Mouse (Mus musculus): ENCODE data around the gene Epha5. TPM values are rescaled to one million over a fixed set of nuclear protein-coding genes. Genes with fewer than 3 reads are reported as not detected.

Epha5 gene
- polyA plus RNA-seq, 1 experiment from 2014 or later: 68.4 TPM

DNA sequence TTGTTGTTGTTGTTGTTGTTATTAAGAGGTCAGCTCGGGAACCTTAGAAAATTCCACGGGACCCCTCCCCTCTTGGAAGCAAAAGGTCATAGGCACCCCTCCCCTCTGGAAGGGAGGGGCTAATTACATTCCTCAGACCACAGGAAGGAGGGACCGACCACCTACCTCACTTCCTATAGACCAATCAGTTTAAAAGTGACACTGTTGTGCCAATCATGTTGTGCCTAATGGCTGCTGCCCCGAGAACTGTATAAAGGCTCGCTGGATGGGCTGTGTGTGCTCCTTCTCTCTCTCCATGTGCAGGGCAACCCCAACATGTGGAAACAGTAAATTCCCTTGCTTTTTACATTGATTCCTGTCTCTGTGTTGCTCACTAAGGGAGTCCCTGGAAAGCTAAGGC, 64.1 kb downstream of the Epha5 start:
- ATAC-seq (ENCODE audit: low FRiP score): peak; percentile 27; the same call in 1 of the 2 replicates
- no peak overlapping the region for H3K4me3 ChIP-seq (replicated peaks)

DNA sequence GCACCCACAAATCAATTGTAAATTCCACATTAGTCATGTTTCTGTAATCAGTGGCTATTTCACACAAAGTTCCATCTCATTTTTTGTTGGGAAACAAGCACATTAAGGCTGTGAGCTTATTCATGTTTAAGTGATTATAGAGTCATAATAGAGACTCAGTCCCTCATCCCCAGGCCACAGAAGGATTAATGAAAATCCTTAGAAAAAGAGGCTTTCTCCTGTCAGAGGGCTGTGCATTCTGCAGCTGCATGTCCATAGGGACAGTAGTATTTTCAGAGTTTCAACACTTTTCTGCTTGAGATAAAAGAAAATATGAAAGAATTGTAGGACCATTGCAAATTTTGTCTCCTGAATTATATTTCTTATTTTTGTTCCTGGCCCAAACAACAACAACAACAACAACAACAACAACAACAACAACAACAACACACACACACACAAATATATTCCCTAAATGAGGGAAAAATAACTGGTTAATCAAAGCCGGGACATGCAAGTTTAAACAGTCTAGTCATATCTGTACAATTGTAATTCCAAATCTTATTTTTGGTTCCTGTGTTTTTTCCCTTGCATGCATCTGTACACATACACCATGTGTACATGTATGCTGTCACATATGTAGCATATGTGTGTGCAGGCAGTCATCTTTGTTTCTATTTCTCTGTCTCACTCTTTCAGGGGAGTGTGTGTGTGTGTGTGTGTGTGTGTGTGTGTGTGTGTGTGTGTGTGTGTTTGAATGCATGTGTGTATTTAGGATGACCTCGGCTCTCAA, 70.3 kb downstream of the Epha5 start:
- no peaks in the 10 kb centered on the region for H3K9me3 ChIP-seq
- H3K4me2 ChIP-seq: no peak overlapping the region
- whole genome bisulfite sequencing: 81% methylated on average over 2 of the region's 2 CpGs
- H3K4me1 ChIP-seq: peaks cover 12% of the 10 kb centered on the region
- H3K9ac ChIP-seq: no peak overlapping the region
- H3K27me3 ChIP-seq: no peaks in the 10 kb centered on the region
- no peak overlapping the region for H3K27ac ChIP-seq
- no peak overlapping the region for H3K4me3 ChIP-seq (replicated peaks)
- no peaks in the 10 kb centered on the region for H3K36me3 ChIP-seq (replicated peaks)
- ATAC-seq (ENCODE audit: low FRiP score): no peak

More for the DNA sequence above, 64.1 kb downstream of the Epha5 start:
- Histone ChIP-seq H3K36me3 (replicated peaks) (no peaks in the 10 kb centered on the region), H3K27ac (no peak overlapping the region), H3K9ac (no peak overlapping the region), H3K4me2 (no peak overlapping the region), H3K27me3 (no peaks in the 10 kb centered on the region), H3K4me1 (0 out of 2 replicates have a peak, but pooled peaks cover 8% of the 10 kb centered on the region), H3K9me3 (no peaks in the 10 kb centered on the region)
- 70% methylated on average over 5 of the region's 5 CpGs for WGBS

DNA sequence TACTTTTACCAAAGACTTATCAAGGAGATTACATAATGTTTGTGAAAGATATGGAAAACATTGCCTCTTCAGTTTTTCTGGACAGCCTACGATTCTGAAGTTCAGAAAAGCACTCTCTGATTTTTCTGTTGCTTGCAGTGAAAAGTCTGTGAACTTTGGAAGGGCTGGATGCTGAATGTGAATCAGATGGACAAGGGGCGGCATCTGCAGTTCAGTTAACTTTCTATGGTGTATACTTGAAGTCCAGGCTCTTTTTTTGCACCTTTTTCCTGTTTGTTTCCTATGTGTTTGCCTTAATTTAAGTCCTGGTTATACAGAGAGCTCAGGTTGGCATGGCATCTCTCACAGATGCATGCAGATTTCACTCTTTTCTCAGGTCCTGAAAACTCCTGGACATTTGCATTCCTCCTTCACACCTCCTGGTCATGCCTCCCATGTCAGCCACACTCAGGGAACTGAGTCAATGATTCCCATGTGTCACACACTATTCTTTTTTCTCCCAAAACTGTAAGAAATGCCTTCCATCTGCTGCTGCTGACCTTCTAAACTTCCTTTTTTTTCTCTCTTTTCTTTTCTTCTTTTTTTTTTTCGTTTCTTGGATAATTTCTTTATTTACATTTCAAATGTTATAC, 81.2 kb downstream of the Epha5 start:
- ATAC-seq (ENCODE audit: low FRiP score): no peak
- Histone ChIP-seq H3K27ac (no peak overlapping the region), H3K27me3 (no peaks in the 10 kb centered on the region), H3K36me3 (replicated peaks) (no peaks in the 10 kb centered on the region), H3K9ac (no peak overlapping the region), H3K9me3 (no peaks in the 10 kb centered on the region), H3K4me1 (no peaks in the 10 kb centered on the region), H3K4me3 (replicated peaks) (no peak overlapping the region), H3K4me2 (no peak overlapping the region)
- WGBS: 78% methylated on average over 3 of the region's 3 CpGs

DNA sequence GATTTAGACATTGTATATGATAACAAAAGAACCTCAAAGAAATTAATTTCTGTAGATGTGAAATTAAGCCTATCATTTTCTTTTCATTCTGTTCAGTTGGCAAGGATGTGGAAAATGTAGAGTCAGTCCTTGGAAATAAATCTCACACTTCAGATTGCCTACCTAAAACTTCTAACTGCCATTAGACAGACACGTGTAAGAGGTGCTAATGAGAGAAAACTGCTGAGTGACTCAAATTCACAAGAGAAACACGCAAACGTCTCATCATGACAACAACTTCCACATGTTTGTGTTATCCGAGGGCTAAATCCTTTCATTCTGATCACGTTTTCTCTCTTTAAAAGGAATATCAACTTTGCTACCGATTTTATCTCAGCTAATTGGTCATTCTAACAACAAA, 82.7 kb downstream of the Epha5 start:
- Histone ChIP-seq H3K4me2 (no peak overlapping the region), H3K4me1 (no peaks in the 10 kb centered on the region), H3K4me3 (replicated peaks) (no peak overlapping the region), H3K9me3 (no peaks in the 10 kb centered on the region), H3K27me3 (no peaks in the 10 kb centered on the region), H3K36me3 (replicated peaks) (no peaks in the 10 kb centered on the region), H3K9ac (no peak overlapping the region), H3K27ac (no peak overlapping the region)
- no peak; the same call in 1 of the 2 replicates for ATAC-seq (ENCODE audit: low FRiP score)
- 68% methylated on average over 6 of the region's 6 CpGs for WGBS

DNA sequence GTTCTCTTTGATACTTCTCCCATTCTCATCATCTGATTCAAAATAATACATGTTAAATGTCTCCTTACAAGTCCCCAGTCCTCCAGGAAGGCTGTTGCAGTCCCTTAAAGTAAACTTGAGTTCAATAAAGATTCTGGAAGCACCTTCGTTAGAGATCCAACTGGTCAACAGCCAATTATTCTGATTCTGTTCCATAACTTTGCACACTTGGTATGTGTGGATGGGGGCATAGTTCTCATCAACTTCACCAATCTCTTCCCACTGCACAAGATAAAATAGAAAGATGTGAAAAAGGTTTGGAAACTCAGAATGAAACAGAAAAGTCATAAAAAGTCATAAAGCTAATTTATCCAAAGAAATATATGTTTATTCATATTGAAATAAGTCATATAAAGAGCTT, 85.6 kb downstream of the Epha5 start:
- no peaks in the 10 kb centered on the region for H3K27me3 ChIP-seq
- no peak for ATAC-seq (ENCODE audit: low FRiP score)
- no peak overlapping the region for H3K4me3 ChIP-seq (replicated peaks)
- H3K27ac ChIP-seq: no peak overlapping the region
- no peak overlapping the region for H3K4me2 ChIP-seq
- H3K36me3 ChIP-seq (replicated peaks): no peaks in the 10 kb centered on the region
- H3K9ac ChIP-seq: no peak overlapping the region
- no peaks in the 10 kb centered on the region for H3K9me3 ChIP-seq
- WGBS: 88% methylated on average over 1 of the region's 1 CpGs
- no peaks in the 10 kb centered on the region for H3K4me1 ChIP-seq

DNA sequence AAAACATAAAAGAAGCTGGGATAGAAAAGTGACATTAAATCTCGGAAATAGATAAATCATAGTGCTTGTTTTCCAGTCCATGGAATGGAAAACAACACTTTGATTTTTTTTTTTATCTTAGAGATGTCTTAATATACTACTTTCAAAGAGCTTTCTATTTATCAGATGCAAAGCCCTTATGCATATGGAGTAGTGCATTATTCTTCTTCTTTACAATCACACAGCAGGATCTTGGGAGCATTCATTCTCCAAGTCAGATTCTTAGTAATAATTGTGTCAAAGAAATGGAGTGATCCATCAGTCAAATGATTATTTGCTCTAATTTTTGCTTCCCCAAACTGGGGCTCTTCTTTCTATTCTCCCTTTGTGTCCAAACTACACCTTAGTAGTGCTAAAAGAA, 96.6 kb downstream of the Epha5 start:
- WGBS: 49% methylated on average over 1 of the region's 1 CpGs
- ATAC-seq (ENCODE audit: low FRiP score): no peak
- Histone ChIP-seq H3K27me3 (no peaks in the 10 kb centered on the region), H3K4me2 (no peak overlapping the region), H3K4me3 (replicated peaks) (no peak overlapping the region), H3K36me3 (replicated peaks) (no peaks in the 10 kb centered on the region), H3K9me3 (no peaks in the 10 kb centered on the region), H3K9ac (no peak overlapping the region), H3K27ac (no peak overlapping the region), H3K4me1 (peaks cover 19% of the 10 kb centered on the region)

DNA sequence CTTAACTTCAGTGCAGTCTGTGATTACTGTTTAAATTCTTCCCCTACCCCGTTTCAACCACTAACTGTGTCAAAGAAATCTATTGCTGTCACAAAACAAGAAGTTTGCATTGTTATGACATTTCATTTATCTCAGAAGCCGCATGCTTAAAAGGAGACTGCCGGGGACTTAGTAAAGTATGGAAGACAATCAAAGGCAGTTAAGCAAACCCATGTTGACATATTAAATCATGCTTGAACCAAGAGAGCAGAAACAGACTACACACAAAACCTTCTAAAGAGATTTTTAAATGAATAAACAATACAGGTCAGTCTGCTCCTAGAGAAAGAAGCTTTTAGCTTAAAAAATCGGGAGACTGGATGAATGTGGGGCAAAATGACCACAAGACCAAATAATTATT, 97.0 kb downstream of the Epha5 start:
- Histone ChIP-seq H3K4me1 (peaks cover 19% of the 10 kb centered on the region), H3K36me3 (replicated peaks) (no peaks in the 10 kb centered on the region), H3K9ac (no peak overlapping the region), H3K9me3 (no peaks in the 10 kb centered on the region), H3K4me2 (no peak overlapping the region), H3K27ac (no peak overlapping the region), H3K27me3 (no peaks in the 10 kb centered on the region), H3K4me3 (replicated peaks) (no peak overlapping the region)
- ATAC-seq (ENCODE audit: low FRiP score): no peak
- 27% methylated on average over 4 of the region's 4 CpGs for WGBS

DNA sequence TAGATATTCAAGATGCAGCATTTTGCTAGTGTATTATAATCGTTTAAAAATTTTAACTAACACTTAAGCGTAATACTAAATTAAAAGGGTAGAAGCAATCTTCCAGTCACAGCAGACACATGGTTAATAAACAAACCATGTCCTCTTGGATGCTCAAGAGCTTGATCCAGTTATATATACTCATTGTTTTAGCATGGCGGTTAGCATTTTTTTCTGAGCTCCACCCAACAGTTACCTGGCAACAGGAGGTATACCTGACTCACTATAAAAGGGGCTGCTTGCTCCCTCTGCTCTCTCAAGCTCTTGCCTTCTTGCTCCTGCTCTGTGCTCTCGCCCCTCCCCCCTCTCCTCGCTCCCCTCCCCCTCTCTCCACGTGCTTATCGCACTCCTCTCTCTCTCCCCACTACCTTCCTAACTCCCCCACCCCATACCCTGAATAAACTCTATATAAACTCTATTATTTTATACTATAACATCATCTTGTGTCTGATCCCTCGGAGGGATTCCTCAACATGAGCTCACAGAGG, 98.3 kb downstream of the Epha5 start:
- Histone ChIP-seq H3K9ac (no peak overlapping the region), H3K4me1 (peaks cover 19% of the 10 kb centered on the region), H3K27me3 (no peaks in the 10 kb centered on the region), H3K36me3 (replicated peaks) (no peaks in the 10 kb centered on the region), H3K4me3 (replicated peaks) (no peak overlapping the region), H3K4me2 (no peak overlapping the region), H3K27ac (no peak overlapping the region), H3K9me3 (no peaks in the 10 kb centered on the region)
- ATAC-seq (ENCODE audit: low FRiP score): 0 out of 2 replicates have a peak, but pooled peaks have one; percentile 33
- WGBS: 44% methylated on average over 8 of the region's 8 CpGs

DNA sequence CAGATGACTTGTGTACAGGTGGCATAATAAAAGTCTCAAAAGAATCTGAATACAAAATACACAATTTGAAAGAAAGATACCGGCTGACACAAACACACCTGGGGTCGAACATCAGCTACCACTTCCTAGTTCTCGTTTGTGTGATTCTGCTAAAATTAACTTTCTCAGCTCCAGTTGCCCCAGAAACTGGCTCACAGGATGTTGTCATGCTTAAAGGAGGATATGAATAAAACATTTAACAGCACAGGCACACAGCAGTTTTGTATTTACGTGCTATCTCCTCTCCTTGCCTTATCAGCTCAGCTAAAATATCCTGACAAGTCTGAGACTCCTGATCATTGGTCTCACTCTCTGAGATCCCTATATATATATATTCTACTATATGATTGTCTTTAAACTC, 99.3 kb downstream of the Epha5 start:
- no peaks in the 10 kb centered on the region for H3K36me3 ChIP-seq (replicated peaks)
- H3K4me3 ChIP-seq (replicated peaks): no peak overlapping the region
- no peaks in the 10 kb centered on the region for H3K27me3 ChIP-seq
- no peak overlapping the region for H3K27ac ChIP-seq
- H3K4me1 ChIP-seq: peaks cover 19% of the 10 kb centered on the region
- H3K4me2 ChIP-seq: no peak overlapping the region
- 83% methylated on average over 4 of the region's 4 CpGs for WGBS
- H3K9me3 ChIP-seq: no peaks in the 10 kb centered on the region
- no peak overlapping the region for H3K9ac ChIP-seq
- ATAC-seq (ENCODE audit: low FRiP score): no peak

DNA sequence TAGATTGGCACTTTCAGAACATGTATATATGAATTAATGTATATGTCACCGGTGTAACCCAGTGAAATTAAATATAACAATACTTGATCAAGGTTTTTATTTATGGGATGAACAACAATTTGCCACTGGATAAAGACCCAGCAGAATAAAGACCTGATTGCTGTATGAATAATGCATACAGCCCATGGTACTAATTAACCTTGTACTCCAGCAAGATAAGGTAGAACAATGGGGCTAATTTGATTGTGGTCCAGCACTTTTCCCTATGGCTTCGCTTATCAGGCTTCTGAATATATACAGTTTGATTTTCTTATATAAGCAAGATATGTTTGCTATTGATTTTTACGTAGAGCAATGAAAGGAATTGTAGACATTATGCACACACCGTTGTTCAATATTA, 103.6 kb downstream of the Epha5 start:
- H3K9ac ChIP-seq: no peak overlapping the region
- 77% methylated on average over 4 of the region's 4 CpGs for WGBS
- H3K4me2 ChIP-seq: no peak overlapping the region
- no peak overlapping the region for H3K27ac ChIP-seq
- no peak overlapping the region for H3K4me3 ChIP-seq (replicated peaks)
- H3K4me1 ChIP-seq: 0 out of 2 replicates have a peak, but pooled peaks cover 2% of the 10 kb centered on the region
- no peaks in the 10 kb centered on the region for H3K27me3 ChIP-seq
- no peaks in the 10 kb centered on the region for H3K36me3 ChIP-seq (replicated peaks)
- H3K9me3 ChIP-seq: no peaks in the 10 kb centered on the region
- ATAC-seq (ENCODE audit: low FRiP score): peak; percentile 55; the same call in 1 of the 2 replicates

DNA sequence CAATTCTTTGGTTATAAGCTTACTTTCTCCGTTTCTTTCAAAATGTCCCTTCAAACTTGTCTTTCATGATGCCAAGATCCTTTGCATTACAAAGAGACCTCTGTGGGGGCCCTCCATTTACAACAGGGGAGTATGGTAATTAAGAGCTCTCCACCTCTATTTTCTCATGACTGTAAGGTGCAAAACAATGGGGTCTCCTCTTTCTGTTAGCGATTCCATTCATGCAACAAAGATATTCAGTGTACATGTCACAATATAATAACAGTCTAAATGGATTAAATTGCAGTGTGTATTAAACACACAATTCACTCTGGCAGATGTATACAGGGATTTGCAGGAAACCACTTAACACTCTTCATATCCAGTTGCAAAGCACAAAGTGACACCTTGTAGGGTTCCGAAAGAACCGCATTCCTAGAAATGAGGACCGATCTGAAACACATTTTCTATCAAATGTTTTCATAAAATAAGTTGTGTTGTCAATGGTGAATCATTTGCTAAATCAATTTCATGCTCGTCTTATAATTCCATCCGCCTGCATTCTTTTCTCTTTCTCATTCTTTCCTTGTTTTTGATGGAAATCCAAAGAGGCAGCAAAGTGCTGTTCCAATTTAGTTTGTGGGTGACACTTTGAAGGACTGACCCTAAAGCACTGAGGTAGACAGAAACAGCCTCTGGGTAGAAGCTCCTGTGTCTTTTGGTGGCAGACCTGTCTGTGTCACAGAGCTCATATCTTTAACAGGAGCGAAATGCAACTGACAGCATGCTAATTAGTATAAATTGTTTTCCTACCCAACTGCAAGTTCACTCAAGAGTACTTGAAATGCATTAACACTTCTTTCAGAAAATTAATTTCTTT, 118.1 kb downstream of the Epha5 start:
- peak overlapping the region; percentile 26; the same call in 1 of the 2 replicates for H3K4me2 ChIP-seq
- no peak overlapping the region for H3K9ac ChIP-seq
- 0 out of 2 replicates have a peak, but pooled peaks cover 2% of the 10 kb centered on the region for H3K27me3 ChIP-seq
- 11% methylated on average over 8 of the region's 8 CpGs for WGBS
- H3K4me1 ChIP-seq: peaks cover 8% of the 10 kb centered on the region
- no peak overlapping the region for H3K27ac ChIP-seq
- H3K36me3 ChIP-seq (replicated peaks): no peaks in the 10 kb centered on the region
- peak; percentile 86 for ATAC-seq (ENCODE audit: low FRiP score)
- H3K9me3 ChIP-seq: no peaks in the 10 kb centered on the region
- no peak overlapping the region for H3K4me3 ChIP-seq (replicated peaks)

DNA sequence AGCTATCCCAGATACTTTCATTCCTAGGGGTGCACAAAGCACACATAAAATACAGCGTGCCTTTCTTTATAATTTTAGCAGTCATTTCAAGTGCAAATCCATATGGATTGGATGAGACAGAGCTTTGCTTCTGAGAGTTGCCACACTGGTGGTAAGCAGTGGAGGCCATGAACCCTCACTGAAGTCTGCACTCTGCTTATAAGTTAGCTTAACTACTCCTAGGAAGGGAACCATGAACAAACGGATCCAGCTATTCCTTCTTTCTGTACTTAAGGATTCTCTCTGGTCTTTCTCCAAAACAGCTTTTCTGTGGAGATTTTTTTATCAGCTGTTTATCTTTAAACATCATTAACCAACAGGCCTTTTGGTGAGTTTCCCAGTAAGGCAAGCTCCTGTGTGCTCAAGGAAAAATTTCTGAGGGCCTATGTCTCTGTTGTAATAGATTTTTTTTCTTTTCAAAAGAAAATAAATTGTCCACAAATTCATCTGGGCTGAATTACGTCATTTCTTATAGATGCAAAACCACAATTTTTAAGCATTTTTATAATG, 127.7 kb downstream of the Epha5 start:
- Histone ChIP-seq H3K36me3 (replicated peaks) (no peaks in the 10 kb centered on the region), H3K27me3 (no peaks in the 10 kb centered on the region), H3K4me2 (no peak overlapping the region), H3K9ac (no peak overlapping the region), H3K4me1 (no peaks in the 10 kb centered on the region), H3K4me3 (replicated peaks) (no peak overlapping the region), H3K9me3 (no peaks in the 10 kb centered on the region), H3K27ac (no peak overlapping the region)
- no peak for ATAC-seq (ENCODE audit: low FRiP score)
- WGBS: 76% methylated on average over 3 of the region's 3 CpGs

All from forebrain, embryonic 12.5 days (tissue).